ENCODE assay signal across 34 mouse cellular contexts in genomic region chr5:139374841-139375240, GRCm38 (mm10). TPM values are rescaled to one million over a fixed set of nuclear protein-coding genes. Genes with fewer than 3 reads are reported as not detected.
DNase-seq lines count a peak whose midpoint lies in the region; ATAC-seq and TF ChIP-seq lines count a peak whose summit lies in the region.
"Had no signal": no experiment of that assay in that cellular context is flagged by ENCODE, and none has a peak within 500 bp of the region (broad histone marks: within the 10 kb centered on the region; RNA-seq: fewer than 3 reads in every experiment).

No protein-coding gene starts in this region.

- TF ChIP-seq CTCF in kidney, postnatal 0 days (IDR thresholded peaks at IDR 0.05; ENCODE audit: low read depth), result no peak

- peak overlapping the region; percentile 54; the same call in 1 of the 2 replicates for H3K27ac ChIP-seq in kidney, postnatal 0 days
- H3K27ac ChIP-seq in liver, embryonic 16.5 days (ENCODE audit: low read length), result peak overlapping the region; percentile 39; the same call in 1 of the 2 replicates
- H3K27ac ChIP-seq: embryonic facial prominence, embryonic 10.5 days; embryonic facial prominence, embryonic 15.5 days; forebrain, embryonic 12.5 days; hindbrain, postnatal 0 days; intestine, embryonic 15.5 days; liver, embryonic 14.5 days; lung, embryonic 15.5 days; midbrain, embryonic 13.5 days; neural tube, embryonic 13.5 days; stomach, postnatal 0 days had no signal

- no peak overlapping the region for H3K4me2 ChIP-seq in kidney, postnatal 0 days (ENCODE audit: low read length)
- no peak overlapping the region for H3K4me2 ChIP-seq in liver, embryonic 16.5 days (ENCODE audit: low read depth, low read length)
- H3K4me2 ChIP-seq: embryonic facial prominence, embryonic 15.5 days; forebrain, embryonic 12.5 days; intestine, embryonic 15.5 days; lung, embryonic 15.5 days; midbrain, embryonic 13.5 days; neural tube, embryonic 13.5 days had no signal

- H3K9ac ChIP-seq in kidney, postnatal 0 days (ENCODE audit: low read depth, low read length), result no peak overlapping the region
- H3K9ac ChIP-seq in liver, embryonic 16.5 days (ENCODE audit: low read depth, low read length), result no peak overlapping the region
- H3K9ac ChIP-seq: embryonic facial prominence, embryonic 15.5 days; forebrain, embryonic 12.5 days; forebrain, postnatal 0 days; intestine, embryonic 15.5 days; liver, embryonic 14.5 days; lung, embryonic 15.5 days; midbrain, embryonic 13.5 days; neural tube, embryonic 13.5 days had no signal

- WGBS in kidney, postnatal 0 days, result 84% methylated on average over 2 of the region's 2 CpGs
- WGBS in liver, embryonic 16.5 days (ENCODE audit: insufficient replicate concordance), result 62% methylated on average over 2 of the region's 2 CpGs

- no peak for ATAC-seq in kidney, postnatal 0 days (replicated peaks; ENCODE audit: low FRiP score, low read depth)
- no peak for ATAC-seq in liver, embryonic 16.5 days (ENCODE audit: low read depth)
- ATAC-seq: forebrain, postnatal 0 days; hindbrain, postnatal 0 days; intestine, embryonic 15.5 days; midbrain, embryonic 13.5 days; Patski had no signal

- no peaks in the 10 kb centered on the region for H3K36me3 ChIP-seq in kidney, postnatal 0 days (ENCODE audit: insufficient read depth, low read length)
- no peaks in the 10 kb centered on the region for H3K36me3 ChIP-seq in liver, embryonic 16.5 days (ENCODE audit: control insufficient read depth, insufficient read depth)
- H3K36me3 ChIP-seq: embryonic facial prominence, embryonic 10.5 days; embryonic facial prominence, embryonic 15.5 days; forebrain, embryonic 12.5 days; hindbrain, embryonic 10.5 days; intestine, embryonic 15.5 days; lung, embryonic 15.5 days; midbrain, embryonic 13.5 days; neural tube, embryonic 13.5 days had no signal

- H3K9me3 ChIP-seq in kidney, postnatal 0 days (replicated peaks; ENCODE audit: low read length), result no peaks in the 10 kb centered on the region
- no peaks in the 10 kb centered on the region for H3K9me3 ChIP-seq in liver, embryonic 16.5 days (replicated peaks; ENCODE audit: control insufficient read depth, low read length)
- H3K9me3 ChIP-seq: embryonic facial prominence, embryonic 10.5 days; embryonic facial prominence, embryonic 15.5 days; forebrain, embryonic 12.5 days; G1E; hindbrain, embryonic 10.5 days; intestine, embryonic 15.5 days; lung, embryonic 15.5 days; midbrain, embryonic 13.5 days; neural tube, embryonic 13.5 days had no signal

- H3K4me3 ChIP-seq in kidney, postnatal 0 days (replicated peaks; ENCODE audit: low read depth, low read length), result no peak overlapping the region
- no peak overlapping the region for H3K4me3 ChIP-seq in liver, embryonic 16.5 days (ENCODE audit: low read depth, low read length)
- H3K4me3 ChIP-seq: embryonic facial prominence, embryonic 10.5 days; embryonic facial prominence, embryonic 15.5 days; forebrain, embryonic 12.5 days; hindbrain, embryonic 10.5 days; intestine, embryonic 15.5 days; lung, embryonic 15.5 days; midbrain, embryonic 13.5 days; neural tube, embryonic 13.5 days had no signal

- DNase-seq in kidney, postnatal 0 days (ENCODE audit: low spot score), result no peak
- DNase-seq in kidney, adult 18-20 months, result no peak
- DNase-seq in ES-CJ7 (ENCODE audit: low read depth, low spot score) (peak; percentile 51), R1 (ENCODE audit: low read depth, low spot score) (peak; percentile 58)
- no peak for DNase-seq in cerebellum, adult 9-10 months
- no peak for DNase-seq in right cerebral cortex, adult 18-20 months
- DNase-seq: adrenal gland, postnatal 25 days; B cell, adult 2 months; cerebellum, adult 2 months; cerebellum, postnatal 25 days; forebrain, postnatal 0 days; gastrocnemius, postnatal 10 days; heart, postnatal 14 days; right cerebral cortex, postnatal 25 days; spleen, adult 18-20 months; thymus, adult 18-20 months; thymus, postnatal 25 days had no signal

- H3K4me1 ChIP-seq in kidney, postnatal 0 days (replicated peaks; ENCODE audit: insufficient read depth, low read length), result peaks cover 53% of the 10 kb centered on the region
- peaks cover 84% of the 10 kb centered on the region for H3K4me1 ChIP-seq in liver, embryonic 16.5 days (ENCODE audit: control insufficient read depth, low read depth, low read length)

- H3K27me3 ChIP-seq in kidney, postnatal 0 days (ENCODE audit: insufficient read depth, low read length), result no peaks in the 10 kb centered on the region
- H3K27me3 ChIP-seq in liver, embryonic 16.5 days (ENCODE audit: control insufficient read depth, insufficient read depth, low read depth, low read length), result no peaks in the 10 kb centered on the region
- H3K27me3 ChIP-seq: embryonic facial prominence, embryonic 15.5 days; intestine, embryonic 15.5 days; lung, embryonic 15.5 days; midbrain, embryonic 13.5 days; neural tube, embryonic 13.5 days; Patski had no signal

RNA-seq across cellular contexts. Expression of gene Gpr146, which starts 2.7 kb away (rescaled TPM):
- polyA plus RNA-seq in kidney, postnatal 0 days (2015; fragmentation: Nextera tagmentation; extraction: Ambion mirVana), result 7.6 and 7.8 TPM in 2 replicates
- polyA plus RNA-seq in liver, embryonic 16.5 days (2015; fragmentation: Nextera tagmentation; extraction: Ambion mirVana), result 20.6 and 24.1 TPM in 2 replicates

RNA-seq across cellular contexts. Expression of gene Cyp2w1, which starts 22.4 kb away (rescaled TPM):
- not detected in 2 replicates for polyA plus RNA-seq in kidney, postnatal 0 days (2015; fragmentation: Nextera tagmentation; extraction: Ambion mirVana)
- polyA plus RNA-seq in liver, embryonic 16.5 days (2015; fragmentation: Nextera tagmentation; extraction: Ambion mirVana), result 0.42 TPM in 1 of 2 replicates, not detected in the other
- polyA plus RNA-seq: cerebellum, adult 2 months; embryonic facial prominence, embryonic 10.5 days; forebrain, postnatal 0 days; G1E; heart, embryonic 14.5 days; hindbrain, embryonic 10.5 days; hindbrain, postnatal 0 days; kidney, embryonic 16.5 days; limb, embryonic 11.5 days; lung, embryonic 15.5 days; midbrain, embryonic 13.5 days; neural tube, embryonic 13.5 days; Patski had no signal

RNA-seq across cellular contexts. Expression of gene Cox19, which starts 23.6 kb away (rescaled TPM):
- polyA plus RNA-seq in kidney, postnatal 0 days (2015; fragmentation: Nextera tagmentation; extraction: Ambion mirVana), result 116 TPM in 2 replicates
- polyA plus RNA-seq in liver, embryonic 16.5 days (2015; fragmentation: Nextera tagmentation; extraction: Ambion mirVana), result 42.2 and 48.1 TPM in 2 replicates

RNA-seq across cellular contexts. Expression of gene C130050O18Rik, which starts 30.2 kb away (rescaled TPM):
- polyA plus RNA-seq in kidney, postnatal 0 days (2015; fragmentation: Nextera tagmentation; extraction: Ambion mirVana), result 1.2 and 1.5 TPM in 2 replicates
- 1.2 and 1.6 TPM in 2 replicates for polyA plus RNA-seq in liver, embryonic 16.5 days (2015; fragmentation: Nextera tagmentation; extraction: Ambion mirVana)

RNA-seq across cellular contexts. Expression of gene Gper1, which starts 48.1 kb away (rescaled TPM):
- polyA plus RNA-seq in kidney, postnatal 0 days (2015; fragmentation: Nextera tagmentation; extraction: Ambion mirVana), result 11.3 and 11.9 TPM in 2 replicates
- 0.07 and 0.15 TPM in 2 replicates for polyA plus RNA-seq in liver, embryonic 16.5 days (2015; fragmentation: Nextera tagmentation; extraction: Ambion mirVana)
- polyA plus RNA-seq: G1E had no signal

Comparison
In these comparisons a context has a peak if more than half of its experiments do, and no peak if none do; other contexts are left out.
1. DNase-seq: peak in ES-CJ7 (single experiment) and R1 (single experiment); none in kidney, postnatal 0 days (single experiment), kidney, adult 18-20 months (single experiment), cerebellum, adult 9-10 months (single experiment) and right cerebral cortex, adult 18-20 months (single experiment).